Comparison of ENCODE assay signal across 26 mouse cellular contexts in genomic region chr11:117516422-117516796, GRCm38 (mm10). TPM values are rescaled to one million over a fixed set of nuclear protein-coding genes. Genes with fewer than 3 reads are reported as not detected.
"Had no signal": no experiment of that assay in that cellular context is flagged by ENCODE, and none has a peak within 500 bp of the region (broad histone marks: within the 10 kb centered on the region; RNA-seq: fewer than 3 reads in every experiment).

No protein-coding gene starts in this region.

- H3K36me3 ChIP-seq: kidney, embryonic 15.5 days; limb, embryonic 12.5 days; midbrain, embryonic 12.5 days; neural tube, embryonic 13.5 days had no signal

- H3K4me2 ChIP-seq: kidney, embryonic 15.5 days; limb, embryonic 12.5 days; liver, embryonic 11.5 days; lung, embryonic 14.5 days; midbrain, embryonic 12.5 days; neural tube, embryonic 13.5 days had no signal

- ATAC-seq: liver, postnatal 0 days; lung, postnatal 0 days had no signal

- DNase-seq: kidney, postnatal 10 days; kidney, postnatal 36 days; layer of hippocampus, postnatal 36 days; liver, postnatal 0 days; lung, embryonic 14.5 days; retina, postnatal 1 day; spleen, adult 18-20 months; thymus, adult 18-20 months; thymus, postnatal 36 days had no signal

- H3K27me3 ChIP-seq: kidney, embryonic 15.5 days; limb, embryonic 12.5 days; midbrain, embryonic 12.5 days had no signal

- H3K9ac ChIP-seq: kidney, embryonic 15.5 days; limb, embryonic 12.5 days; liver, embryonic 14.5 days; liver, postnatal 0 days; lung, embryonic 14.5 days; midbrain, embryonic 12.5 days; neural tube, embryonic 13.5 days had no signal

- H3K27ac ChIP-seq: kidney, embryonic 15.5 days; left cerebral cortex, adult 2 months; limb, embryonic 12.5 days; liver, embryonic 14.5 days; macrophage; midbrain, embryonic 12.5 days; neural tube, embryonic 13.5 days had no signal

- H3K4me3 ChIP-seq: kidney, embryonic 15.5 days; left cerebral cortex, adult 2 months; limb, embryonic 12.5 days; midbrain, embryonic 12.5 days; myocyte; neural tube, embryonic 13.5 days had no signal

- H3K4me1 ChIP-seq: kidney, embryonic 15.5 days; midbrain, embryonic 12.5 days had no signal

RNA-seq across cellular contexts. Expression of gene Gm11733, which starts 32.2 kb away (rescaled TPM):
- total RNA-seq: layer of hippocampus, postnatal 10 days; megakaryocyte, adult 5-6 weeks; monocyte, adult 5-6 weeks; neutrophil, adult 5-6 weeks had no signal
- polyA plus RNA-seq: kidney, embryonic 15.5 days; limb, embryonic 12.5 days; liver, embryonic 11.5 days; liver, embryonic 14.5 days; liver, postnatal 0 days; lung, postnatal 0 days; macrophage; midbrain, embryonic 12.5 days; midbrain, embryonic 16.5 days; myocyte; neural tube, embryonic 13.5 days; stomach, embryonic 16.5 days; testis, adult 2 months had no signal
